Comparison of ENCODE assay signal across 22 mouse cellular contexts in genomic region chr4:63963410-63963809, GRCm38 (mm10).
DNase-seq lines count a peak whose midpoint lies in the region; ATAC-seq and TF ChIP-seq lines count a peak whose summit lies in the region.
"Had no signal": no experiment of that assay in that cellular context is flagged by ENCODE, and none has a peak within 500 bp of the region (broad histone marks: within the 10 kb centered on the region; RNA-seq: fewer than 3 reads in every experiment).

No protein-coding gene starts in this region.

- no peak for TF ChIP-seq CTCF in kidney, postnatal 0 days (IDR thresholded peaks at IDR 0.05; ENCODE audit: low read depth)
- no peak for TF ChIP-seq CTCF in stomach, postnatal 0 days (IDR thresholded peaks at IDR 0.05; ENCODE audit: low read depth)
- TF ChIP-seq CTCF in hindbrain, postnatal 0 days (IDR thresholded peaks at IDR 0.05; ENCODE audit: low read depth) = no peak

- H3K36me3 ChIP-seq in kidney, postnatal 0 days (ENCODE audit: insufficient read depth, low read length) = no peaks in the 10 kb centered on the region
- no peaks in the 10 kb centered on the region for H3K36me3 ChIP-seq in stomach, embryonic 14.5 days (ENCODE audit: control insufficient read depth, insufficient read depth, low read length)
- H3K36me3 ChIP-seq in stomach, postnatal 0 days (ENCODE audit: control insufficient read depth, insufficient read depth, low read length) = no peaks in the 10 kb centered on the region; the same call in 1 of the 2 replicates
- no peaks in the 10 kb centered on the region for H3K36me3 ChIP-seq in hindbrain, postnatal 0 days (ENCODE audit: insufficient read depth, low read length)
- H3K36me3 ChIP-seq: forebrain, embryonic 15.5 days; G1E; heart, embryonic 12.5 days; hindbrain, embryonic 10.5 days had no signal

- no peak overlapping the region for H3K9ac ChIP-seq in kidney, postnatal 0 days (ENCODE audit: low read depth, low read length)
- H3K9ac ChIP-seq in stomach, embryonic 14.5 days (replicated peaks; ENCODE audit: low read depth, low read length) = no peak overlapping the region
- no peak overlapping the region for H3K9ac ChIP-seq in stomach, postnatal 0 days (ENCODE audit: low read length)
- no peak overlapping the region for H3K9ac ChIP-seq in hindbrain, postnatal 0 days (replicated peaks; ENCODE audit: low read length)
- H3K9ac ChIP-seq: embryonic facial prominence, embryonic 12.5 days; forebrain, embryonic 15.5 days; heart, embryonic 12.5 days; hindbrain, embryonic 14.5 days had no signal

- no peak overlapping the region for H3K4me2 ChIP-seq in kidney, postnatal 0 days (ENCODE audit: low read length)
- H3K4me2 ChIP-seq in stomach, embryonic 14.5 days (replicated peaks; ENCODE audit: low read depth, low read length) = no peak overlapping the region
- no peak overlapping the region for H3K4me2 ChIP-seq in stomach, postnatal 0 days (replicated peaks; ENCODE audit: low read depth)
- H3K4me2 ChIP-seq in hindbrain, postnatal 0 days (ENCODE audit: low read depth, low read length) = no peak overlapping the region
- H3K4me2 ChIP-seq: embryonic facial prominence, embryonic 12.5 days; forebrain, embryonic 15.5 days; heart, embryonic 12.5 days; hindbrain, embryonic 14.5 days had no signal

- 47% methylated on average over 1 of the region's 1 CpGs for WGBS in kidney, postnatal 0 days
- 27% methylated on average over 1 of the region's 1 CpGs for WGBS in stomach, embryonic 14.5 days
- 56% methylated on average over 1 of the region's 1 CpGs for WGBS in stomach, postnatal 0 days
- 81% methylated on average over 1 of the region's 1 CpGs for WGBS in hindbrain, postnatal 0 days

- H3K27ac ChIP-seq in kidney, postnatal 0 days = no peak overlapping the region
- H3K27ac ChIP-seq in stomach, embryonic 14.5 days (ENCODE audit: low read length) = no peak overlapping the region
- H3K27ac ChIP-seq in stomach, postnatal 0 days (replicated peaks) = no peak overlapping the region
- H3K27ac ChIP-seq in hindbrain, postnatal 0 days = no peak overlapping the region
- H3K27ac ChIP-seq: embryonic facial prominence, embryonic 12.5 days; forebrain, embryonic 15.5 days; heart, adult 2 months; hindbrain, embryonic 10.5 days; hindbrain, embryonic 14.5 days had no signal

- no peak for ATAC-seq in kidney, postnatal 0 days (replicated peaks; ENCODE audit: low FRiP score, low read depth)
- peak; percentile 75; the same call in 1 of the 2 replicates for ATAC-seq in stomach, embryonic 14.5 days (ENCODE audit: insufficient number of reproducible peaks, insufficient read depth, low FRiP score, low read depth)
- ATAC-seq in stomach, postnatal 0 days (ENCODE audit: low FRiP score, low TSS enrichment) = no peak
- ATAC-seq in hindbrain, postnatal 0 days = no peak
- ATAC-seq: CD4-positive, CD25-positive, alpha-beta regulatory T cell, adult 4 months; forebrain, embryonic 15.5 days had no signal

- no peak for TF ChIP-seq EP300 in stomach, postnatal 0 days (optimal IDR thresholded peaks at IDR 0.05)

- H3K27me3 ChIP-seq in kidney, postnatal 0 days (ENCODE audit: insufficient read depth, low read length) = no peaks in the 10 kb centered on the region
- no peaks in the 10 kb centered on the region for H3K27me3 ChIP-seq in stomach, embryonic 14.5 days (ENCODE audit: control insufficient read depth, insufficient read depth, low read length)
- H3K27me3 ChIP-seq in stomach, postnatal 0 days (ENCODE audit: control insufficient read depth, insufficient read depth, low read length) = no peaks in the 10 kb centered on the region
- H3K27me3 ChIP-seq in hindbrain, postnatal 0 days (ENCODE audit: insufficient read depth, low read length) = no peaks in the 10 kb centered on the region
- H3K27me3 ChIP-seq: embryonic facial prominence, embryonic 12.5 days; forebrain, embryonic 15.5 days; heart, embryonic 12.5 days had no signal

- H3K9me3 ChIP-seq in kidney, postnatal 0 days (replicated peaks; ENCODE audit: low read length) = no peaks in the 10 kb centered on the region
- no peaks in the 10 kb centered on the region for H3K9me3 ChIP-seq in stomach, embryonic 14.5 days (ENCODE audit: control insufficient read depth, low read depth, low read length)
- no peaks in the 10 kb centered on the region for H3K9me3 ChIP-seq in stomach, postnatal 0 days (ENCODE audit: control insufficient read depth, low read length)
- H3K9me3 ChIP-seq in hindbrain, postnatal 0 days (ENCODE audit: low read length) = no peaks in the 10 kb centered on the region
- H3K9me3 ChIP-seq: embryonic facial prominence, embryonic 12.5 days; forebrain, embryonic 15.5 days; heart, embryonic 12.5 days; hindbrain, embryonic 10.5 days had no signal

- peak; percentile 30 for DNase-seq in embryo, embryonic 10.5 days (ENCODE audit: low spot score)
- no peak for DNase-seq in embryo, embryonic 10 days (ENCODE audit: low spot score)
- peak; percentile 30 for DNase-seq in kidney, postnatal 0 days (ENCODE audit: low spot score)
- DNase-seq in kidney, postnatal 4 days = no peak
- no peak for DNase-seq in stomach, postnatal 0 days (ENCODE audit: low spot score)
- peak; percentile 27 for DNase-seq in yolk sac, embryonic 10.5 days (ENCODE audit: low spot score)
- DNase-seq in hindbrain, postnatal 0 days (ENCODE audit: low spot score) = no peak
- DNase-seq: adrenal gland, postnatal 10 days; B cell, adult 2 months; cerebellum, adult 11 months; cerebellum, adult 8-10 months; cerebellum, postnatal 14 days; gastrocnemius, postnatal 10 days; heart, adult 2 months had no signal

- no peaks in the 10 kb centered on the region for H3K4me1 ChIP-seq in kidney, postnatal 0 days (replicated peaks; ENCODE audit: insufficient read depth, low read length)
- peaks cover 5% of the 10 kb centered on the region for H3K4me1 ChIP-seq in stomach, embryonic 14.5 days (ENCODE audit: control insufficient read depth, insufficient read depth, low read length)
- no peaks in the 10 kb centered on the region for H3K4me1 ChIP-seq in stomach, postnatal 0 days (replicated peaks; ENCODE audit: control insufficient read depth, insufficient read depth)
- no peaks in the 10 kb centered on the region for H3K4me1 ChIP-seq in hindbrain, postnatal 0 days (ENCODE audit: insufficient read depth, low read length)
- H3K4me1 ChIP-seq: embryonic facial prominence, embryonic 12.5 days; forebrain, embryonic 15.5 days; heart, embryonic 12.5 days; hindbrain, embryonic 10.5 days had no signal

- no peak overlapping the region for H3K4me3 ChIP-seq in kidney, postnatal 0 days (replicated peaks; ENCODE audit: low read depth, low read length)
- H3K4me3 ChIP-seq in stomach, embryonic 14.5 days (ENCODE audit: low read depth, low read length) = no peak overlapping the region
- no peak overlapping the region for H3K4me3 ChIP-seq in stomach, postnatal 0 days (ENCODE audit: low read depth, low read length)
- H3K4me3 ChIP-seq in hindbrain, postnatal 0 days (ENCODE audit: low read length) = no peak overlapping the region
- H3K4me3 ChIP-seq: embryonic facial prominence, embryonic 12.5 days; forebrain, embryonic 15.5 days; heart, adult 2 months; heart, embryonic 12.5 days; hindbrain, embryonic 10.5 days had no signal

Comparison
In these comparisons a context has a peak if more than half of its experiments do, and no peak if none do; other contexts are left out.
1. DNase-seq: peak in embryo, embryonic 10.5 days (single experiment), kidney, postnatal 0 days (single experiment) and yolk sac, embryonic 10.5 days (single experiment); none in embryo, embryonic 10 days (single experiment), kidney, postnatal 4 days (0 of 2), stomach, postnatal 0 days (single experiment) and hindbrain, postnatal 0 days (single experiment).